Mouse (Mus musculus) brain, embryonic 18.5 days (tissue): ENCODE measurements around the gene Mlph.

ENCODE experiments used
- DNase-seq: peaks from one replicate; pipeline ENCODE4 v3.0.0-alpha.2; 2012; ENCODE audit warnings: low read depth, low spot score

Mlph gene

GRCm38 (mm10) chr1:90968649-90969048 lies 53.8 kb downstream of the Mlph start:
- DNase-seq = no peak

GRCm38 (mm10) chr1:90969347-90969784 lies 54.5 kb downstream of the Mlph start, which contains the start of gene Rab17:
Gene Rab17, minus strand, starts transcription at chr1:90969661.
- no peak for DNase-seq

GRCm38 (mm10) chr1:90969881-90970390 lies 55.1 kb downstream of the Mlph start:
- no peak for DNase-seq

- no peak for DNase-seq
Measured at GRCm38 (mm10) chr1:90972911-90973573, 58.2 kb downstream of the Mlph start.

GRCm38 (mm10) chr1:90973574-90973911 lies 58.7 kb downstream of the Mlph start:
- DNase-seq = no peak

GRCm38 (mm10) chr1:90974906-90975649 lies 60.2 kb downstream of the Mlph start:
- no peak for DNase-seq

GRCm38 (mm10) chr1:90975960-90976359 lies 61.1 kb downstream of the Mlph start:
- DNase-seq = no peak

GRCm38 (mm10) chr1:90980638-90981330 lies 65.9 kb downstream of the Mlph start:
- no peak for DNase-seq

- DNase-seq = no peak
Measured at GRCm38 (mm10) chr1:90981346-90981745, 66.5 kb downstream of the Mlph start.

- no peak for DNase-seq
Measured at GRCm38 (mm10) chr1:90995916-90996315, 81.0 kb downstream of the Mlph start.

GRCm38 (mm10) chr1:90997136-90997535 lies 82.3 kb downstream of the Mlph start:
- no peak for DNase-seq

- no peak for DNase-seq
Measured at GRCm38 (mm10) chr1:90997641-90998040, 82.8 kb downstream of the Mlph start.

GRCm38 (mm10) chr1:90998268-90998890 lies 83.5 kb downstream of the Mlph start, which contains the start of gene Lrrfip1:
Gene Lrrfip1, plus strand, starts transcription at chr1:90998737.
- DNase-seq = no peak

- DNase-seq = no peak
Measured at GRCm38 (mm10) chr1:90998891-90999611, 84.2 kb downstream of the Mlph start.

GRCm38 (mm10) chr1:90999911-91000601 lies 85.2 kb downstream of the Mlph start:
- DNase-seq = no peak
